Mouse (Mus musculus) liver, adult 2 months (tissue): ENCODE results near the gene Ankrd37.

Source experiments
- CTCF ChIP-seq: fragments of 200-500 bp; IDR thresholded peaks from 2 replicates; pipeline ENCODE4 v1.5.1; 2011; ENCODE audit warnings: low read depth, low read length, control low read depth
- POLR2A ChIP-seq: fragments of 200-500 bp; IDR thresholded peaks from 2 replicates; pipeline ENCODE4 v1.6.1; 2011; ENCODE audit warnings: low read length, control low read depth; ENCODE audit not compliant: insufficient read depth; ENCODE audit errors: extremely low read depth

GRCm38 (mm10) chr8:45970894-45971293 lies 34.6 kb downstream of the Ankrd37 start:
- TF ChIP-seq POLR2A (no peak), CTCF (peak; percentile 27; the same call in 1 of the 2 replicates)
